Comparison of ENCODE assay signal across 11 mouse cellular contexts in genomic region chr1:156985657-156986640, GRCm38 (mm10). TPM values are rescaled to one million over a fixed set of nuclear protein-coding genes. Genes with fewer than 3 reads are reported as not detected.
DNase-seq lines count a peak whose midpoint lies in the region; ATAC-seq and TF ChIP-seq lines count a peak whose summit lies in the region.
"Had no signal": no experiment of that assay in that cellular context is flagged by ENCODE, and none has a peak within 500 bp of the region (broad histone marks: within the 10 kb centered on the region; RNA-seq: fewer than 3 reads in every experiment).

No protein-coding gene starts in this region.

- H3K4me3 ChIP-seq in lung, embryonic 14.5 days (ENCODE audit: low read depth, low read length), result no peak overlapping the region
- H3K4me3 ChIP-seq in bone marrow, adult 2 months (replicated peaks; ENCODE audit: control insufficient read depth, low read depth, low read length), result no peak overlapping the region
- H3K4me3 ChIP-seq in limb, embryonic 10.5 days, result no peak overlapping the region
- H3K4me3 ChIP-seq: hindbrain, embryonic 15.5 days; limb, embryonic 15.5 days had no signal

- no peaks in the 10 kb centered on the region for H3K9me3 ChIP-seq in lung, embryonic 14.5 days (ENCODE audit: low read depth, low read length)
- H3K9me3 ChIP-seq in limb, embryonic 10.5 days (replicated peaks), result no peaks in the 10 kb centered on the region
- H3K9me3 ChIP-seq: hindbrain, embryonic 15.5 days; limb, embryonic 15.5 days had no signal

- H3K27ac ChIP-seq in lung, embryonic 14.5 days (ENCODE audit: low read depth), result no peak overlapping the region
- H3K27ac ChIP-seq in bone marrow, adult 2 months (ENCODE audit: control insufficient read depth, insufficient read depth, low read depth, low read length, poor library complexity), result peak overlapping the region; percentile 89
- H3K27ac ChIP-seq in limb, embryonic 10.5 days, result peak overlapping the region; percentile 50; the same call in 1 of the 2 replicates
- H3K27ac ChIP-seq: hindbrain, embryonic 15.5 days; limb, embryonic 15.5 days had no signal

- H3K27me3 ChIP-seq in lung, embryonic 14.5 days (ENCODE audit: insufficient read depth, low read length), result no peaks in the 10 kb centered on the region
- H3K27me3 ChIP-seq in limb, embryonic 10.5 days (ENCODE audit: low read depth, poor library complexity, severe bottlenecking), result no peaks in the 10 kb centered on the region
- H3K27me3 ChIP-seq: hindbrain, embryonic 15.5 days; limb, embryonic 15.5 days had no signal

- 0 out of 2 replicates have a peak, but pooled peaks have one; percentile 15 for ATAC-seq in lung, embryonic 14.5 days (ENCODE audit: insufficient read depth)

- peaks cover 14% of the 10 kb centered on the region; the same call in 1 of the 2 replicates for H3K4me1 ChIP-seq in lung, embryonic 14.5 days (ENCODE audit: insufficient read depth)
- H3K4me1 ChIP-seq in bone marrow, adult 2 months (ENCODE audit: control insufficient read depth, insufficient read depth, low read length), result peaks cover 13% of the 10 kb centered on the region
- H3K4me1 ChIP-seq in limb, embryonic 10.5 days, result peaks cover 25% of the 10 kb centered on the region
- H3K4me1 ChIP-seq: limb, embryonic 15.5 days had no signal

- peak; percentile 41 for DNase-seq in lung, embryonic 14.5 days
- no peak for DNase-seq in lung, postnatal 4 days
- no peak for DNase-seq in limb, embryonic 10.5 days (ENCODE audit: low spot score)
- DNase-seq in skeletal muscle tissue, adult 2 months (ENCODE audit: low read depth, low spot score), result peak; percentile 32
- DNase-seq in layer of hippocampus, postnatal 10 days (ENCODE audit: low spot score in 2 of 2), result no peak
- no peak for DNase-seq in right cerebral cortex, postnatal 14 days
- DNase-seq in yolk sac, embryonic 10.5 days (ENCODE audit: low spot score), result no peak
- DNase-seq: embryo, embryonic 11 days had no signal

- 25% methylated on average over 6 of the region's 6 CpGs for WGBS in lung, embryonic 14.5 days
- WGBS in bone marrow, adult 2 months, result 25% methylated on average over 6 of the region's 6 CpGs
- WGBS in limb, embryonic 10.5 days, result 37% methylated on average over 6 of the region's 6 CpGs

- TF ChIP-seq CTCF in lung, embryonic 14.5 days (IDR thresholded peaks at IDR 0.05; ENCODE audit: low read depth), result no peak
- TF ChIP-seq CTCF in bone marrow, adult 2 months (IDR thresholded peaks at IDR 0.05; ENCODE audit: control insufficient read depth, insufficient read depth, low read length), result no peak

- no peak overlapping the region for H3K9ac ChIP-seq in lung, embryonic 14.5 days
- H3K9ac ChIP-seq: hindbrain, embryonic 15.5 days; limb, embryonic 15.5 days had no signal

- TF ChIP-seq POLR2A in bone marrow, adult 2 months (IDR thresholded peaks at IDR 0.05; ENCODE audit: borderline replicate concordance, control insufficient read depth, low read depth, low read length), result no peak

- no peak overlapping the region for H3K4me2 ChIP-seq in lung, embryonic 14.5 days
- H3K4me2 ChIP-seq: hindbrain, embryonic 15.5 days; limb, embryonic 15.5 days had no signal

- no peaks in the 10 kb centered on the region for H3K36me3 ChIP-seq in lung, embryonic 14.5 days (ENCODE audit: insufficient read depth)
- H3K36me3 ChIP-seq in limb, embryonic 10.5 days, result no peaks in the 10 kb centered on the region
- H3K36me3 ChIP-seq: hindbrain, embryonic 15.5 days; limb, embryonic 15.5 days had no signal

RNA-seq across cellular contexts. Expression of gene Ralgps2, which starts 46.5 kb away (rescaled TPM):
- 70.6 and 71.6 TPM in 2 replicates for polyA plus RNA-seq in lung, embryonic 14.5 days (2014; fragmentation: Nextera tagmentation; extraction: Ambion mirVana)
- polyA plus RNA-seq in bone marrow, adult 2 months (2011; ENCODE audit: insufficient read depth, insufficient read length, low replicate concordance, missing spikeins), result 9.7 and 17.5 TPM in 2 replicates
- polyA plus RNA-seq in limb, embryonic 10.5 days (2016; fragmentation: Nextera tagmentation; extraction: Ambion mirVana), result 100 and 104 TPM in 2 replicates
- 100 to 1,000 TPM in 1 of 2 experiments, 10 to 100 TPM in 1; 93.3 to 101 TPM for total RNA-seq in layer of hippocampus, postnatal 10 days (2021)

Comparison
In these comparisons a context has a peak if more than half of its experiments do, and no peak if none do; other contexts are left out.
1. DNase-seq: peak in lung, embryonic 14.5 days (single experiment) and skeletal muscle tissue, adult 2 months (single experiment); none in lung, postnatal 4 days (0 of 2), limb, embryonic 10.5 days (single experiment), layer of hippocampus, postnatal 10 days (0 of 2), right cerebral cortex, postnatal 14 days (single experiment) and yolk sac, embryonic 10.5 days (single experiment).